Mouse (Mus musculus): ENCODE data around the gene Mettl24. TPM values are rescaled to one million over a fixed set of nuclear protein-coding genes. Genes with fewer than 3 reads are reported as not detected.
"Not testable (repeated sequence)": the region's sequence is repeated elsewhere in the genome, so short reads cannot be mapped to it uniquely, and the experiment has no call there.

Mettl24 gene
- total RNA-seq, 1 experiment from 2014 or later: 8.4 TPM

GRCm38 (mm10) chr10:40737274-40738112 lies 54.4 kb downstream of the Mettl24 start:
- DNase-seq: no peak

- DNase-seq: no peak
Observed at GRCm38 (mm10) chr10:40740696-40741095, 57.6 kb downstream of the Mettl24 start.

DNA sequence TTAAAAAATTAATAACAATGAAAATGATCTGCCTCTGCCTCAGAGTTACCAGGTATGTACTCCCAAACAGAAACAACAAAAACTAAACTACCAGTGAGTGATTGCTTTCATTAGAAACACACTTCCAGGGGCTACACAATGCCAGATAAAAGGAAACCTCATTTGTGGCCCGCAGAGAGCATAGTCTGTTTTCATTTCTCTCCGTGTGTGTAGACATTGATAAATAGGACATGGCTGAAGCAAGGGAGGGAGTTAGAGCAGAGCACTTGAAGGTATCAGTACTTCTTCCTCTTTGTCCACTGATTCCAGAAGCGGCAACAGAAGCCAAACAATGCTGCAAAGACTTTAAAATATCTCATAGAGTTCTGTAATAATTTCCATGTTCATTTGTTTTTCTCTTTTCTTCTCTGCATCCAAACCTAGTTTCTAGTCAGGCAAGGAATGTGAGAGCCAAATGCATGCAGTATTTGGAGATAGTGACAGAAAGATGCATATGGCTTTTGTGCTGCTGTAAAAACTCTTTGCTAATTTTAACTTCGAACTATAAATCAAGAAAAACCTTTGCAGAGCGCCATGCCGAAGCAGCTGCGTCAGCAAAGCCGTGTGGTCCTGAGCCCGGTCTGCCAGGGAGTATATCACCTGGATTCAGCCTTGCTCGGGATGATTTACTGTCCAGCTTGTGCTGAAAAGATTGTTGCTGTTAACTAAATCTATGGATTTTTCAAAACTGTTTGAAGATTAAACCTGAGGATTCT lies 67.4 kb downstream of the Mettl24 start:
- DNase-seq: no peak

DNA sequence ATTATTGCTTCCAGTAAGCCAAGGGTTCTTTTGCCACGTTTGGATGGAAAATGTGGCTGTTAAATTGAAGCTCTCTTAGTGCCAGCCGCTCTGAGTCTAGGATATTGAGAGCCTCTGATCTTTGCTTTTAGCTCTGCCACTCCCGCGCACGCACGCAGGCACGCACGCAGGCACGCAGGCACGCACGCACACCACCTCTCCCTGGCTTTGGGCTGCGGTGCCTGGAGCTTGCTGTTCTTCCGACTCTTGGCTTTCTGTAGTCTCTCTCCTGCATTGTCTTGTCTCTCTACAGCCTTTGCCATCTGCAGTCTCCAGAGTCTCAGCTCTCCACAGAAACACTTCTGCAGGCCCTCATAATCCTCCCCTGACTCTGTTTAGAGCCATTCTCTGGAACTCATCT lies 68.1 kb downstream of the Mettl24 start:
- no peak for DNase-seq

DNA sequence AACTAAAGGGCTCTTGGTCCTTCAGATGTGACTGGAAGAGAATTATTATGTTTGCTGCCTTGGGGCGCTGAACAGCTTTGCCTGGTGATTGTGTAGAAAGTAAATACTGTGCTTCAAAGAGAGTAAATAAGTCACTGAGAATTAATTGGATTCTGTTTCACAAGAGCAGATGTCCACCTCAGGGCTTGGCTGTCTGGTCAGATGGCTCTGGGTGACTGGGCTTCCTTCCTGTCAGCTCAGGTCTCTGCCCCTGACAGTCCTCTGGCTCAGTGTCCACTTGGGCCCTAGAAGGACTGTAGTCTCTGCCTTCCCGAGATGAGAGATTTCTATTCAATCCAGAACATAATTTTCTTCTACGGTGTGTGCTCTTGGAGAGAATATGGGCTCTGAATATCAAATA lies 70.0 kb downstream of the Mettl24 start:
- DNase-seq: no peak

- DNase-seq: no peak
Observed at GRCm38 (mm10) chr10:40758171-40759010, 75.3 kb downstream of the Mettl24 start.

DNA sequence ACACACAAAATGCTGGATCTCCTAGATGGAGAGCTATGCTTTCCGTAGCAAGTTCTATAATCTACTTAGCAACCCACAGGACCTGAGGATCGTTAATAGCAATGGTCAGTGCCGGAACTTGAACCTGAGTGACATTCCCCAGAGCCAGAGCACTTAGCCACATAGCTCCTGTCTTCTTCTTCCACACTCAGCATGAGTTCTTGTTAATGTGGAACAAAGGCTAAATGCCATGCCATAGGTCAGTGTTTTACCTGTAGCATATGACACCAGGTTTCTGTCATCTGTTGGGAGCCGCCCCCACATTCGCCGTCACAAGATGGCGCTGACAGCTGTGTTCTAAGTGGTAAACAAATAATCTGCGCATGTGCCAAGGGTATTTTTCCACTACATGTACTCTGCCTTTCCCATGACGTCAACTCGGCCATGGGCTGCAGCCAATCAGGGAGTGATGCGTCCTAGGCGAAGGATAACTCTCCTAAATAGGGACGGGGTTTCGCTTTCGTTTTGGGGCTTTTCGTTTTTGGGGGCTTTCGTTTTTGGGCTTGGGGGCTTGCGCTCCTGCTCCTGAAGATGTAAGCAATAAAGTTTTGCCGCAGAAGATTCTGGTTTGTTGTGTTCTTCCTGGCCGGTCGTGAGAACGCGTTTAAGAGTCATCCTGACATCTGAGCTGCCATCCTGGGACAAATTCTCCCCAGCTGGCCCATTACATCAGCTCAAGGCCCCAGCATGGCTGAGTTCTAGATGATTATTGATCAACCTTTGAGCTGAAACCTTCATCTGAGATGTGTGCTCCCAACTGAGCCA lies 76.5 kb downstream of the Mettl24 start:
- DNase-seq: not testable (repeated sequence)

DNA sequence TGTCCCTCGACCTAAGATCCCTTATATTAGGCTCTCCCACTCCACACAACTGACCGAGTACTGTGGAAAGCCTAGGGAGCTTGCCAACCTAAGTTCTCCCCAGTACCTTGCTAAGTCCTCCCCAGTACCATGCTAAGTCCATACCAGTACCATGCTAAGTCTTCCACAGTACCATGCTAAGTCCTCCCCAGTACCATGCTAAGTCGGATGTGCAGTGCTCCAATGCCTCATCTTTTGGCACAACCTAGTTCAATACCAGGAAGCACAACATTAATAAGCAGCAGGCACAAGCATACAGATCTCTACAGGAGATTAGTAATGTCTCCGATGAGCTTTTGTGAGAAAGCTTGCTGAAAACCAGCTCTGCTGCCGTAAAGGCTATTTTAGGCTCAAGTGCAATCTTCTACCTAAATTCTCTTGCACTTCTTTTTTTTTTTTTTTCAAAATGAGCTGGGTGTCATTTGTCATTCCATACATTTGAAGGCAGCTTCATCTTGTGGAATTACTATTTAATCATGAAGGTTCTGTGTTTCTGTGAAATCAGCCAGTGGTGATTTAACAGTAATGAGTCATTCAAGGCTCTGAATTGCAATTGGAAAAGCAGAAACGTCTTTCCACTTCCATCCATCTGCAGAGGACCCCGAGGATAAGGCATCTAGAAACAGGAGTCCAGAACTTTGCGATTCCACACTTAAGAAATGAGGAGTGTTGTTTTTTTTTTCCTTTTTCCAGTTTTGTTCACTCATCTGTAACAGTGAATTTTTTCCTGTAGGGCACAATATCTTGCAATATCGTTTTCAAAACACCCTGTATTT lies 77.3 kb downstream of the Mettl24 start:
- no peak for DNase-seq

GRCm38 (mm10) chr10:40761010-40761752 lies 78.1 kb downstream of the Mettl24 start:
- no peak for DNase-seq

GRCm38 (mm10) chr10:40762624-40763023 lies 79.5 kb downstream of the Mettl24 start:
- DNase-seq: no peak

DNA sequence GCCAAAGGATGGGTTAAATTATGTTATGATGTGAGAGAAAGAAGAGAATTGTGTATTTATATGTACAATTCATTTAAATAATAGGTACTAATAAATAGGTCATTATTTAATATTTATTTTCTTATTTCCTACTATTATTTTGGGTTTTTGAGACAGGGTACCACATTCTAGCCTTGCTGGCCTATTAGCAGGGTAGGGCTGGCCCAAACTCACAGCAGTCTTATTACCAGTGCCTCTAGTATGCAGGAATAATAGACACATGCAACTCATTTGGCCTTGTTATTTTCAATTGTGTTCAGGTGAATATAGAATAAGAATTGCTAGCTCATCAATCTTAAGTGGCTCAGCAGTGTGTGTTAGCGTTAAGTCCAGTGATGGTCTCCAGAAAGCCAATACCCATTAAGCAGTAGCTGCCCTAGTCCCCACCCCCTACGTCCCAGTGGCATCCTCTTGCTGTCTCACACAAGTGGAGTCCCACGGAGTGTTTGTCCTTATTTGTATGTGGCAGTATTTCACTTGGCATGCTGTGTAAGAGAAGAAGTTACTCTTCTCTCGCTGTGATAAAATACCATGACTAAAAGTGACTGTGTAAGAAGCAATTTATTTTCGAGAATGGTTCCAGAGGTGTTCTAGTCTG lies 80.1 kb downstream of the Mettl24 start:
- DNase-seq: no peak

DNA sequence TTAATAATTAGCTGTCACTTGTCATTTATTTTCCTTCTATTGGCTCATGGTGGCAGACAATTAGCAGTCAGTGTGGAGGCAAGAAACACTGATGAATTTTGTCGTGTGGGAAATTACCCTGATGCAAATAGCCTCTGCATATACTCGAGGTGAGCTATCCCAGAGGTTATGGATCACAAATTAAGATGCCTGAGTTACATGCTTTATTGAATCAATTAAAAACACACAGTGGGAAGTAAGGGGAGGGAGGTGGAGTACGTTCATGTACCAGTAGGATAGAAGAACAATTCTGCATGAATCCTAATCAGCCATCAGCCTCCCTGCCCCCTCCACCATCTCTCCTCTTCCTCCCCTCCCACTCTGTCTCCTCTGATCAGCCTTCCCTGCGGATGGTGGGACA lies 89.2 kb downstream of the Mettl24 start:
- no peak for DNase-seq

DNA sequence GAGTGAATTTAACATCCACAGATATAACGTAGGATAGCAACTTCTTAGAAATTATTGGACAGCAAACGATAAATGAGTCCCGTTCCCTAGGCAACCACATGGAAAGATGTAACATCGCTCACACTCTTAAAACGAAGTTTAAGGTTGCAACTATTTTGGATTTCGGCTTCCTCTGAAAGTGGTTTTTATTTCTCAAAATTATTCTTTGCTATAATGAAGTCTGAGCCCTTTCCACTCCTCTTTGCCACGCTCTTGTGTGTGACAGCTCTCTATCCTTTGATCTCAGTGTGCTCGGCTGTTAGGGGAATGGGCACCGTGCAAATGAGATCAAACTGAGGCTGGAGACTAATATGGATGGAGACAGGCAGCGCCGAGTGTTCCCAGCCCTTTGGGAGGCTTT lies 92.1 kb downstream of the Mettl24 start:
- DNase-seq: no peak

DNA sequence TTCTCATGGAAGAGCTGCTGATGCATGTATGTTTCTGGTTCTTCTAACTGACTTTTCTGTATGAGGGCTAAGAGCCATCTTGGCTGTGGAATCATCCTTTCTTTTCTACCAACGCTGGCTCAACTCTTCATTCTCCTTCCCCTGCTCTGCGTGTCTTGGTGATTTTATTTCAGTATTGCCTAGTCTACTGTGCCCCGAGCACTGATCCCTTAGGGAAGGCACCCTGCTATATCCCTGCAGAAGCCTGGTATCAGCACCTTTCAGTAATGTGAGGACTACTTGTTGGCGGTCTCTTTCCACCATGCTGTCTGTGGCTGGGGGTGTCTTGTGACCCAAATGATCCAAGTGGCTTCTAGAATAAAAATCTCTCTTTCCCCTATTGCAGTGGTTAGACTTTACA lies 92.6 kb downstream of the Mettl24 start:
- DNase-seq: no peak

- DNase-seq: no peak
Observed at GRCm38 (mm10) chr10:40777171-40777570, 94.1 kb downstream of the Mettl24 start.

DNA sequence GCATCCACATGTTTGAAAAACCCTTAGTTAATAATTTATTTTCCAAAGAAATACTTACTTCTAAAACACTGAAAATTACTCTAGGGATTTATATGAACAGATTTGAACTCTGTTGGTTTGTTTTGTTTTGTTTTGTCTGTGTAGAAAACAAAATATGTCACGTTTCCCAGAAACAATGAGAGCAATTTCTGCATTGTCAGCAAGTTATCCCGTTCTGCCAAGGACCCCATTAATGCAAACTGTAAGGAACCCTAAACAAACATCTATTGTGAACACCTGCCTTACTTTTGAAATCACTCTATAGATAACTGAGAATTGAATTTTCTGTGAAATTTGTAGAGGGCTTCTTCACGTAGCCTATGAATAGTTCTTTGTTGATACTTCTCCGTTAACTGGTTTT lies 95.4 kb downstream of the Mettl24 start:
- no peak for DNase-seq

- no peak for DNase-seq
Observed at GRCm38 (mm10) chr10:40790406-40790805, 107.3 kb downstream of the Mettl24 start.

DNA sequence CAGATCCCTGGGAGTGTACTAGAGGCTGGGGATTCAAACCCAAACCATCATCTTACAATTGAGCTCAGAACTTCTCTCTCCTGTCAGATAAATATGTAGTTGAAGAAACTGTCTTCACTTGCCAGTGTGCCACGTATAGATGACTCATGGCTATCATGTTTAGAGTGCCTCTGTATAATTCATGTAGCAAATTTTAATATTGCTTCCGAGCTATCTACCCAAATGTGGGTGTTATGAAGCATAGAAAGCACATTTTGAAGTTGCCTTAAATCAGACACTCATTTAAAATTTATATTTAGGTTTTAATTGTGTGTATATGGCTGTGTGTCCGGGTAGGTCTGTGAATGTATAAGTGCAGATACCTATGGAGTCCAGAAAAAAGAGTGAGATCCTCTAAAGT lies 109.0 kb downstream of the Mettl24 start:
- no peak for DNase-seq

GRCm38 (mm10) chr10:40805221-40805620 lies 122.1 kb downstream of the Mettl24 start:
- no peak for DNase-seq

DNA sequence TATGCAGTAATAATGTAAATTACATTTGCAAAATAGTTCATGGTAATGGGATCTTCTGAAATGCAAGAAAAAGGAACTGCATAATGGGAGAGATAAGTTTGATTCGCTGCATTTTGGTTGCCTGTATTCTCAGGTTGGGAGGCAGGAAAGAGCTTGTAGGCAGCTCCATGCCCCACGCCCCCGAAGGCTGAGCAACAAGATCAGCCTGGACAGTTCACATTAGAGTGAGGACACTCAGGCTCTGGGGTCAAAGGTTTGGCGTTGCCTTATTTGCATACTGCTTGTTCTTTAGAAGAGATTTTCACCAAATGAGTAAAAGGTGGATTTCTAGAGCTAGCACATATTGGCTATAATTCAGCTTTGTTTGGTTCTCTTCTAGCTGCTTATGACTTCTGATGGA lies 123.1 kb downstream of the Mettl24 start:
- no peak for DNase-seq

All from adrenal gland, postnatal 25 days (tissue).